Mouse (Mus musculus): ENCODE measurements around the gene Ccdc152.

DNA sequence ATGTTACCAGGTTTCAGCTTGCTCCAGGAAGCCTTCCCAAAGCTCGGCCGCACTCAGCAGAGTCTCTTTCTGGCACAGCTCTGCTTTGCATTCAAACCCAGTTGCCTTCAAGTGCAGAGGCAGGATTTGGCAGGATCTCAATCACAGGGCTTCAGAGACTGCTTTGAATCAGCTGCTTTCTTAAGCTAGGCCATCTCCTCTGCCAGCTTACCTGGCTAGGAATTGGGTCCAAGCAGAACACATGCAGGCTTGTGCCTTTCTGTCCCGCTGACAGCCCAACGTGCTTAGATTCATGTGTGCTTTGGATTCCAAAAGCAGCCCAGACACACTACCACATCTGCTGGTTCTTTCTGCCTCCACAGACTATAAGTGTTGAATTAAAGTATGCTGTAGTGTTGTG, 41.2 kb upstream of the Ccdc152 start:
- TF ChIP-seq CTCF (IDR thresholded peaks at IDR 0.05) (no peak), POLR2A (IDR thresholded peaks at IDR 0.05; ENCODE audit: insufficient read depth, low read depth, low read length) (no peak), EP300 (IDR thresholded peaks at IDR 0.05; ENCODE audit: insufficient read depth, low read depth, low read length) (no peak)
